Comparison of ENCODE assay signal across 9 mouse cellular contexts in the genomic region with DNA sequence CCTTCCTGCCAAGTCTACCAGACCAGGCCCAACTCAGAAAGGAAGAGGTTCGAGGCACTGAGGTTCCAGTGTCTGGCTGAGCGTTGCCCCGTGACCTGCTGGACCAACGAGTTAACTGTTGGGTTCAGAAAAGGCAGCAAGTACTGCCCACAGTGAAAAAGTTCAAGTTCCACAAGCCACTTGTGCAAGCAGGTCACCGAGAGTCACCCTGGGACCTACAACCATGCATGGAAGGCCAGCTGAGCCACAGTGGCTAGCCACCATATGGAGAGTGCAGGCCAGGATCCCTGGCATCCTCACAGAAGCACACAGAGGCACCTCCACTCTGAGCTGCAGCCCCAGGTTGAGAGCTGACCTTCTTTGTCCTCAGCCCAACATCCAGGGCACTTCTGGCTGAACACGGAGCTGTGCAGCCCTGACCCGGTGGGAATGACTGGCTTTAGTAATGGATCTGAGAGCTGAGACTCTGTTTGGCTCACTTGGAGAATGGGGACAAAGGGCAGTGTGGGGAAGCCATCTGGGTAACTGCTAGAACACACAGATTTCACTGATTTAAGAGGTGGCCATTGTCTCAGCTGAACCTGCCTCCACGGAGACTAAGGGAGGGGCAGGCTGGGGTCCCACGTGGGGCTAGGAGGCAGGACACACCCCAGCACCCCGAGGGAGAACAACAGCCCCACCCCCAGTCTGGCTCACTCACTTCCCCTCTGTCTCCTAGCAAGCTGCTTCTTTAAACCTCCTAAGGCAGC. TPM values are rescaled to one million over a fixed set of nuclear protein-coding genes. Genes with fewer than 3 reads are reported as not detected.
DNase-seq lines count a peak whose midpoint lies in the region; ATAC-seq lines count a peak whose summit lies in the region.
"Had no signal": no experiment of that assay in that cellular context is flagged by ENCODE, and none has a peak within 500 bp of the region (broad histone marks: within the 10 kb centered on the region; RNA-seq: fewer than 3 reads in every experiment).

No protein-coding gene starts in this region.

- DNase-seq in cerebellum, adult 18-20 months: peak; percentile 15 to 17
- DNase-seq in cerebellum, adult 8-10 months: no peak
- peak; percentile 15 for DNase-seq in 3T3-L1 (ENCODE audit: low read depth, low spot score)
- peak; percentile 12 for DNase-seq in embryonic facial prominence, embryonic 14.5 days (ENCODE audit: low spot score)
- peak; percentile 43 to 73 for DNase-seq in kidney, postnatal 25 days
- peak; percentile 19 for DNase-seq in neural tube, embryonic 10.5 days (ENCODE audit: extremely low spot score, low spot score)
- DNase-seq in frontal cortex, adult 2 months (ENCODE audit: extremely low spot score in 1 of 2, low spot score in 1 of 2): no peak
- no peak for DNase-seq in ovary, postnatal 36 days (ENCODE audit: low spot score)

- H3K27me3 ChIP-seq in embryonic facial prominence, embryonic 14.5 days (replicated peaks; ENCODE audit: control insufficient read depth, insufficient read depth, low read length): no peaks in the 10 kb centered on the region
- H3K27me3 ChIP-seq: embryonic facial prominence, embryonic 12.5 days had no signal

- H3K9me3 ChIP-seq in embryonic facial prominence, embryonic 14.5 days (ENCODE audit: control insufficient read depth, low read length): no peaks in the 10 kb centered on the region
- H3K9me3 ChIP-seq: embryonic facial prominence, embryonic 12.5 days had no signal

- no peaks in the 10 kb centered on the region for H3K4me1 ChIP-seq in embryonic facial prominence, embryonic 14.5 days (ENCODE audit: control insufficient read depth, insufficient read depth, low read length)

- no peak overlapping the region for H3K4me2 ChIP-seq in embryonic facial prominence, embryonic 14.5 days (ENCODE audit: low read depth, low read length)
- H3K4me2 ChIP-seq: embryonic facial prominence, embryonic 12.5 days had no signal

- H3K27ac ChIP-seq in embryonic facial prominence, embryonic 14.5 days (replicated peaks; ENCODE audit: low read depth, low read length): no peak overlapping the region
- H3K27ac ChIP-seq: embryonic facial prominence, embryonic 12.5 days had no signal

- no peak for ATAC-seq in embryonic facial prominence, embryonic 14.5 days (ENCODE audit: low read depth)

- H3K4me3 ChIP-seq in embryonic facial prominence, embryonic 14.5 days (ENCODE audit: low read depth, low read length): no peak overlapping the region
- H3K4me3 ChIP-seq: embryonic facial prominence, embryonic 12.5 days had no signal

- no peaks in the 10 kb centered on the region for H3K36me3 ChIP-seq in embryonic facial prominence, embryonic 14.5 days (ENCODE audit: control insufficient read depth, insufficient read depth, low read length)
- H3K36me3 ChIP-seq: embryonic facial prominence, embryonic 12.5 days had no signal

- 49% methylated on average over 10 of the region's 10 CpGs for WGBS in embryonic facial prominence, embryonic 14.5 days

- no peak overlapping the region for H3K9ac ChIP-seq in embryonic facial prominence, embryonic 14.5 days (ENCODE audit: low read depth, low read length)
- H3K9ac ChIP-seq: embryonic facial prominence, embryonic 12.5 days had no signal

RNA-seq across cellular contexts. Expression of a gene that starts 39.8 kb away (rescaled TPM):
- 6.7 and 8.9 TPM in 2 replicates for polyA plus RNA-seq in embryonic facial prominence, embryonic 14.5 days (2014; fragmentation: Nextera tagmentation; extraction: Ambion mirVana)
- 137 and 156 TPM in 2 replicates for polyA plus RNA-seq in frontal cortex, adult 2 months (2012; rRNA removed)

Comparison
In these comparisons a context has a peak if more than half of its experiments do, and no peak if none do; other contexts are left out.
1. DNase-seq: peak in cerebellum, adult 18-20 months (2 of 2), 3T3-L1 (single experiment), embryonic facial prominence, embryonic 14.5 days (single experiment), kidney, postnatal 25 days (2 of 2) and neural tube, embryonic 10.5 days (single experiment); none in cerebellum, adult 8-10 months (single experiment), frontal cortex, adult 2 months (0 of 2) and ovary, postnatal 36 days (single experiment).
2. RNA of a gene that starts 39.8 kb away (polyA plus RNA-seq): 137 to 156 TPM in frontal cortex, adult 2 months; 6.7 to 8.9 TPM in embryonic facial prominence, embryonic 14.5 days; every median in the first group is over 10 times any median in the second.